Mouse (Mus musculus) CH12.LX (cell line): ENCODE measurements around the gene Tjap1.

ENCODE experiments used
- CHD2 ChIP-seq: IDR thresholded peaks from 2 replicates; pipeline ENCODE4 v1.6.1; 2011; ENCODE audit warnings: low read length, improper control_type of control experiment
- EP300 ChIP-seq: IDR thresholded peaks from 2 replicates; pipeline ENCODE4 v1.6.1; 2011; ENCODE audit warnings: low read length, improper control_type of control experiment
- POLR2A ChIP-seq: IDR thresholded peaks from 2 replicates; pipeline ENCODE4 v1.6.1; 2011; ENCODE audit warnings: low read depth, mild to moderate bottlenecking, improper control_type of control experiment, low read length
- RAD21 ChIP-seq: IDR thresholded peaks from 2 replicates; pipeline ENCODE4 v1.6.1; 2011; ENCODE audit warnings: low read depth, mild to moderate bottlenecking, low read length, improper control_type of control experiment, moderate library complexity

GRCm38 (mm10) chr17:46259675-46260074 lies 23.2 kb downstream of the Tjap1 start:
- TF ChIP-seq EP300 (no peak), CHD2 (no peak), RAD21 (no peak), POLR2A (no peak)
